Mouse (Mus musculus) megakaryocyte, adult 5-6 weeks (primary cell): ENCODE data around the gene Enah. TPM values are rescaled to one million over a fixed set of nuclear protein-coding genes. Genes with fewer than 3 reads are reported as not detected.

Source experiments
- ATAC-seq: 2 replicates; pipeline ENCODE4 v1.8.0; 2016; ENCODE audit warnings: mild to moderate bottlenecking, inconsistent platforms; ENCODE audit not compliant: poor library complexity, severe bottlenecking
- total RNA-seq, 2 experiments: library from RNA; stranded (forward) in 1 of 2; stranded (reverse) in 1 of 2; fragments of 153-499, 151-499 nt in 1 of 2; fragments of 221-1000, 200-1000 nt in 1 of 2; gene quantifications; 2 replicates each; pipeline versions ENCODE4 v1.2.3 to v1.2.4; 2015 to 2017

The Enah gene
- total RNA-seq (2015) = 0.68 and 1.9 TPM in 2 replicates
- 0.57 and 1.3 TPM in 2 replicates for total RNA-seq (2017)

- peak; percentile 69 for ATAC-seq
Measured at GRCm38 (mm10) chr1:182019926-182020801, at the start of gene Enah. TSS of gene Enah (minus strand) at chr1:182019990.

DNA sequence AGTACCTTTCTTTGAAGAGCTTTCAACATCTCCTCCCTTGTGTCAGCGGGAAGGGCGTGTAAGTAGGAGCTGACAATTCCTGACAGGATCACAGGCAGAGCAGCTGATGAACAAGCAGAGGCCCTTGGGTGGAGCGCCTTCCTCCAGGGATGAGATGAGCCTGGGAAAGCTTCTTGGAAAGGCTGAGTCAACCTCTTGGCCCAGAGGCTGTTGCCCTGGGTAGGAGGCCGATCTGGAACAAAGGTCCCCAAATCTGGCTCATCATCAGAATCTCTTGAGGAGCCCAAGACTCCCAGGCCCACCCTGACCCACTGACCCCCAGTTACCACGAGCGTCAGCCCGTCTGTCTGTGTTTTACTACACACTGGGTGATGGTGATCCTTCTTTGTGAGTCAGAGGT is 48.3 kb upstream of the Enah start:
- ATAC-seq = no peak

DNA sequence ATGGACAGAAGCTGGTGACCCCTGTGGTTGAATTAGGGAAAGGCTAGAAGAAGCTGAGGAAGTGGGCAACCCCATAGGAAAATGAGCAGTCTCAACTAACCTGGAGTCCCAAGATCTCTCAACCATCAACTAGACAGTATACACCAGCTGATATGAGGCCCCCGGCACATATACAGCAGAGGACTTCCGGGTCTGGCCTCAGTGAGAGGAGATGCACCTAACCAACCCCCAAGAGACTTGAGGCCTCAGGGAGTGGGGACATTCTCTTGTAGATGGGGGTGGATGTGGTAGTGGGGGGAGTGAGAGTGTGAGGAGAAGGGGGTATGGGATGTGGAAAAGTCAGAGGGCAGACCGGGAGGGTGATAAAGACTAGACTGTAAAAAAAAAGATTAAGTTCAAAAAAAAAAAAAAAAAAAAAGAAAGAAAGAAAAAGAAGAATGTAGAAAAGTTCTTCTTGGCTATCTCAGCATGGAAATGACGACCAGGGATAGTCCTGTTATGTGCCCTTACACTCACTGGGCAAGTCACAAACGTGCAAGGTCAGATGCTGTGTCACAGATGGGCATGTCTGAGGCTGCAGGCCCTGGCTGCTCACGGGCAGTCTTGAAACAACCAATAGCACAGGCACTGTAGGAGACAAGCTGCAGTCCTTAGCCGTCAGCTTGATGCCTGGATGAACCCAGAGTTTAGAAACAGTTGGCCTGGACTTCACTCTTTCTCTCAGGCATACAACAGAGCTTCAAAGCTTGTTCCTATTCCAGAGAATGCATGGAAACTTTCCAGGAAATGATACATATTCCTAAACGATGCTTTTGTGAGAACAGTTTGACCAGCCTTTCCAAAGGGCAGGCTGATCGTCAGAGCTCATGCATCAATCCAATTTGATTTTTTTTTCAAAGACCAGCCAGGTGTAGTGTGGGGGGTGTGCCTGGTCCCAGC is 47.0 kb upstream of the Enah start:
- ATAC-seq = no peak

- no peak for ATAC-seq
Measured at GRCm38 (mm10) chr1:182063716-182064115, 43.9 kb upstream of the Enah start.

DNA sequence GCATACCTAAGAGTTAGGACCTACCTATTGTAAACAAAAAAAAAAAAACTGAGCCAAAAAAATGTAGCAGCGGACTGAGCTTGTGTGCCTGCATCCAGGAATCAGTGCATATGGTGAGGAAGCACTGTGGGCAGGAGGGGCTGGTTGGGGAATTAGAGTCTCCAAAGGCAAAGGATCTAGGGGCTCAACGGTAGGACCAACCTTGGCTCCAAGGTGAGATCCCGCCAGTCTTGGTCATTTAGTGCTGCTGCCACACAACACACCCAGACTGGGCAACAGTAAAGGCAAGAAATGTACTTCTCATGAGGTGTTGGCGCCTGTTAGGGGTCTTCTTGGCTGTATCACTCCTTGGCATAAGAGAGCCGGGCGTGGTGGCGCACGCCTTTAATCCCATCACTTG is 43.0 kb upstream of the Enah start:
- ATAC-seq = no peak

- ATAC-seq = no peak
Measured at GRCm38 (mm10) chr1:182061203-182061602, 41.4 kb upstream of the Enah start.

DNA sequence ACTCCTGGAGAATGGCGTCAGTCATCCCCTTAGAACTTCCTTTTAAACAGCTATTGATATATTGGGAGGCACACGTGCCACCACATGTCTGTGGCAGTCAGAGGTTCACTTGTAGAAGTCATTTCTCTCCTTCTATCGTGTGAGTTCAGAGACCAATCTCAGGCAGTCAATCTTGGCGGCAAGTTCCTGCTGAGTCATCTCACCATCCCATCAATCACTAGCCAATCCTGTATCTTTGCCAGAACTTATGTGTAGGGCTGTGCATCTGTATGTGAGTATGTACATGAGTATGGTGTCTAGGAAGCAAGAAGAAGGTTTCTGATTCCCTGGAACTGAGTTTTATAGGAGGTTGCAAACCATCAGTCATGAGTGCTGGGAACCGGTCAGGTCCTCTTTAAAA is 40.0 kb upstream of the Enah start:
- ATAC-seq = no peak

GRCm38 (mm10) chr1:182057998-182058397 is 38.2 kb upstream of the Enah start:
- ATAC-seq = no peak

DNA sequence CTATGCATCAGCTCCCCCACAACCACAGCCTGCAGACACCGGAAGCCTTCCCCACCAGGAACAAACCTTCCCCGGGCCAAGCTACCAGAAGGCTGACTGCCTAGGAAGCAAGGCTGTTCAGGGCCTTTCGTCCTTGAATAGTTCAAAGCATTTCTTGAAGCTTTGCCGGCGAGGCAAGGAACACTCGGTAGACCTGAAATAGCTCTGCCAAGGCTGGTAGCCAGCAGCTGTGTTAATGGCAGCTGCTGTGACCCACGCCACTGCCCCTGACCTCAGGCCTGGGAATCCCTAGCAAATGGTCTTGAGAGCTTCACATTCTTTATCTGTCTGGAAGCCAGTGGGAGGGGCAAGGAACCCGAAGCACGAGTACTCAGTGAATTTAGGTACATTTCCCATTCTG is 35.3 kb upstream of the Enah start:
- no peak for ATAC-seq

- no peak for ATAC-seq
Measured at GRCm38 (mm10) chr1:182054651-182055050, 34.9 kb upstream of the Enah start.

GRCm38 (mm10) chr1:182052973-182053372 is 33.2 kb upstream of the Enah start:
- ATAC-seq = no peak

GRCm38 (mm10) chr1:182052385-182052784 is 32.6 kb upstream of the Enah start:
- ATAC-seq = no peak

DNA sequence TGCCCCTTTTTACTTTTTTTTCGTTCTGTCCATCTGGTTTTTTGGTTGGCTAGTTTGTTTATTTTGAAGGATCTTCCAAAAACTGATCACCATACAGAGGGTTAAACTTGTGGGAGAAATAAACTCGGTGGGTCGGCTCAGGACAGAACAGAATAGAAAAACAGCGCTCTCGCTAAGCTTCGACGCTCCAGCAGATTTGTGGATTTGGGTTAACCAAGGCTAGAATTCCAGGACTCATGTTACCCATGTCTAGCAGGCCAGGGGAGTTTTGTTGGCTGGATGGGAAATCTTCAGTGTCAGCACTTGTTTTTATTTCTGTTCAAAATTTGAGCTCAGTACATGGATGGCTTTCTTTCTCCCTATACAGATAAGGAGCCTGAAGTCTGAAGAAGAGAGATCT is 30.0 kb upstream of the Enah start:
- ATAC-seq = no peak

- no peak for ATAC-seq
Measured at GRCm38 (mm10) chr1:182048101-182048500, 28.3 kb upstream of the Enah start.

DNA sequence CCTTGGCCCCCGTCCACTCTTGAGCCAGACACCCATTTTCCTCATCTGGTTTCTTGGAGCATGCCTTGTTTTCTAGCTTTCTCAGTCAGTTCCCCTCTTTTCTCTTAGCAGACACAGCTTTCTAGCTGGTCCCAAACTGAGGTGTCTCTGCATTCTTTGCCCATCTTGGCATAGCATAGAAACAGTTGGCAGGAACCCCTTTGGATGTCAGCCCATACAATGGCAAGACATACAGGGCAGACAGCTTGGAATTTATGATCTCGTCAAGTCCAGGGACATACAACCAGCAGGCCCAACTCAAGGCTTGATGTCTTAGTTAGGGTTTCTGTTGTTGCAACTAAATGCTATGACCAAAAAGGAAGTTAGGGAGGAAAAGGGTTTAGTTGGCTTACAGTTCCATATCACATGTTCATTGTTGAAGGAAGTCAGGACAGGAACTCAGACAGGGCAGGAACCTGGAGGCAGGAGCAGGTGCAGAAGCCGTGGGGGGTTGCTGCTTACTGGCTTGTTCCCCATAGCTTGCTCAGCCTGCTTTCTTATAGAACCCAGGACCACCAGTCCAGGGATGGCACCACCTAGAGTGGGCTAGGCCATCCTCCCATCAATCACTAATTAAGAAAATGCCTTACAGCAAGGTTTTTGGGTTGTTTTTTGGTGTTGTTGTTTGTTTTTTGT is 27.4 kb upstream of the Enah start:
- ATAC-seq = no peak

DNA sequence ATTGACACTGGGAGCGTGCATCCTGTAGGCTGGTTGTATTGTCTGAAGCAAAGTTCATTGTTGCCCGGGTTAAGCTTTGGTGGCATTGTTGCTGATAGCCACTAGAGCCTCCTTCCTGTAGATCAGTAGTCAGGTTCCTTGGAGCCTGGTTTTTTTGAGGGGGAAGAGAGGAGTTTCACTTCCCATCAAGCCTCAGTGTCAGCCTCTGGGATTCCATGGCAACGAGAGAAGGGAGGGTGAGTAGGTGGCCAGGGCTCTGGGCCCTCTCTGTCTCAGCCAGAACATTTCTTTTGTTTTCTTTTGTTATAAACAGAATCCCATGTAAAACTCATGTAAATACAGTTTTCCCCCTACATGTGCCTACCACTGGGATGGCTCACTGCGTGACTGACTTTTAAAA is 25.4 kb upstream of the Enah start:
- peak; percentile 99 for ATAC-seq

DNA sequence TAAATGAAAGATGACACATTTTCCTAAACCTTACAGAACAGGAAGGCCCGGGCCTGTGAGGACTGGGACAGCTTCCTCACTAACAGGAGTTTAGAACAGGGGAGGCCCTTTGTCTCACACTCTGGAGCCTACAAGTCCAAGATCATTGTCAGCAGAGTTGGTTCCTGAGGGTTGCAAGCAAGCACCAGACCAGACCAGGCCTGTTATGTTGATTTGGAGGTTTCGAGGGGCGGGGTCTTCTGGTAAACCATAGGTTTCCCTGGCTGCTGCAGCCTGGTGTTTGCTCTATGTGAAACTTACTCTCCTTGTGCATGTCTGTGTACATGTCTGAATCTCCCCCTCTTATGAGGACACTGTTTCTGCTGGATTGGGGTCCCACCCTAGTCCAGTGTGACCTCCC is 20.7 kb upstream of the Enah start:
- no peak for ATAC-seq

- ATAC-seq = no peak
Measured at GRCm38 (mm10) chr1:182031757-182032156, 12.0 kb upstream of the Enah start.

- ATAC-seq = no peak
Measured at GRCm38 (mm10) chr1:182031066-182031465, 11.3 kb upstream of the Enah start.

DNA sequence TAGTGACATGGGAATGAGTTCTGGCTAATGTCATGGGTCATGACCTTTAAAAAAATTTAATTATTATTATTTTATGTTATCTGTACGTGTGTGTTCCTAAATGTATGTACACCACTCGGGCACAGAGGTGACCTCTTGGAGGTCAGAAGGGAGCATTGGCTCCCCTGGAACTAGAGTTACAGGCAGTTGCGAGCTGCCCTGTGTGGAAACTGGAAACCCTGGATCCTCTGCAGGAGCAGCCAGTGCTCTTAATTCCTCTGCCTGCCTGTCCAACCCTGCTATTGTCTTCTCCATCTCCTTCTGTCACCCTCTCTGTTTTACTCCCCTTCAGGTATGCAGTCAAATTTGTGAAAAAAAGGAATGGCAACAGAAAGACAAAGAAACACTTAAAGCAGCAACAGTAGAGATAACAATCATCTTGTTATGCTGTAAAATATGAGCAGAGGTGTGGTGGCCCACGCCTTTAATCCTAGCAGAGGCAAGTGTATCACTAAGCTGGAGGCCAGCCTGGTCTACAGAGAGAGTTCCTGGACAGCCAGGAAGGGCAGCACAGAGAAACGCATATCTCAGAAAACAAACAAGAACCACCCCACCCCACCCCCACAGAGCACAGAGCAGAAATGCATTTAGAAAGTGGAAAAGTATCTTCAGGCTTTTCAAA is 10.3 kb upstream of the Enah start:
- no peak for ATAC-seq
